Mouse (Mus musculus) limb, embryonic 11.5 days (tissue): ENCODE results near the gene Ica1. TPM values are rescaled to one million over a fixed set of nuclear protein-coding genes. Genes with fewer than 3 reads are reported as not detected.

Experiments
- ATAC-seq: fragments of 200-750 bp; cut with Nextera tagmentation; 2 replicates; pipeline ENCODE4 v1.8.0; 2017; ENCODE audit warnings: low read depth; ENCODE audit not compliant: insufficient number of reproducible peaks, low FRiP score, low TSS enrichment
- DNase-seq: peaks from one replicate; pipeline ENCODE4 v3.0.0-alpha.2; 2015; ENCODE audit warnings: low spot score
- H3K27ac ChIP-seq: fragments of 300-500 bp; sonication (generic); replicated peaks from 2 replicates; pipeline ENCODE4 v1.5.1; 2014; ENCODE audit warnings: low read depth, mild to moderate bottlenecking, low read length
- H3K27me3 ChIP-seq: fragments of 300-500 bp; sonication (generic); 2 replicates; pipeline ENCODE4 v1.6.1; 2014; ENCODE audit warnings: mild to moderate bottlenecking, low read length, mixed read lengths; ENCODE audit not compliant: control insufficient read depth, insufficient read depth
- H3K36me3 ChIP-seq: fragments of 300-500 bp; sonication (generic); 2 replicates; pipeline ENCODE4 v1.6.1; 2014; ENCODE audit warnings: mild to moderate bottlenecking, low read length, moderate library complexity, mixed read lengths; ENCODE audit not compliant: control insufficient read depth, insufficient read depth
- H3K4me1 ChIP-seq: fragments of 300-500 bp; sonication (generic); 2 replicates; pipeline ENCODE4 v1.6.1; 2014; ENCODE audit warnings: low read length, mixed read lengths; ENCODE audit not compliant: control insufficient read depth, insufficient read depth
- H3K4me2 ChIP-seq: fragments of 300-500 bp; sonication (generic); 2 replicates; pipeline ENCODE4 v1.6.1; 2014; ENCODE audit warnings: low read depth, mild to moderate bottlenecking, moderate library complexity; ENCODE audit not compliant: severe bottlenecking
- H3K4me3 ChIP-seq: fragments of 300-500 bp; sonication (generic); 2 replicates; pipeline ENCODE4 v1.5.1; 2014; ENCODE audit warnings: low read depth, low read length
- H3K9ac ChIP-seq: fragments of 300-500 bp; sonication (generic); 2 replicates; pipeline ENCODE4 v1.6.1; 2014; ENCODE audit warnings: mild to moderate bottlenecking, low read length
- H3K9me3 ChIP-seq: fragments of 300-500 bp; sonication (generic); 2 replicates; pipeline ENCODE4 v1.6.1; 2016; ENCODE audit warnings: low read length; ENCODE audit not compliant: control insufficient read depth
- WGBS: fragments of 180-500 bp; shearing (Covaris S2); extraction: QIAGEN DNeasy Blood & Tissue Kit; methylation state at CpG from one replicate; pipeline ENCODE4 v1.1.7; 2014; 5-methylcytosine and 5-hydroxymethylcytosine counted together
- polyA plus RNA-seq: library from polyadenylated mRNA; unstranded; fragments of >200 nt; fragmentation: Nextera tagmentation; extraction: Ambion mirVana; gene quantifications from 2 replicates; pipeline ENCODE4 v1.2.1, GENCODE M21; 2014

The Ica1 gene
- polyA plus RNA-seq, 1 experiment from 2014 or later, result 17.5 TPM

- Histone ChIP-seq H3K4me2 (no peak overlapping the region), H3K27ac (no peak overlapping the region), H3K9ac (no peak overlapping the region), H3K27me3 (no peaks in the 10 kb centered on the region), H3K9me3 (no peaks in the 10 kb centered on the region), H3K4me1 (peaks cover 15% of the 10 kb centered on the region), H3K36me3 (no peaks in the 10 kb centered on the region), H3K4me3 (no peak overlapping the region)
- DNase-seq (no peak), ATAC-seq (no peak)
- WGBS, result 90% methylated on average over 5 of the region's 5 CpGs
Measured at GRCm38 (mm10) chr6:8665786-8666185, 112.5 kb downstream of the Ica1 start.

- Histone ChIP-seq H3K9ac (no peak overlapping the region), H3K36me3 (no peaks in the 10 kb centered on the region), H3K4me1 (peaks cover 15% of the 10 kb centered on the region), H3K27ac (no peak overlapping the region), H3K4me3 (no peak overlapping the region), H3K9me3 (no peaks in the 10 kb centered on the region), H3K27me3 (no peaks in the 10 kb centered on the region), H3K4me2 (no peak overlapping the region)
- ATAC-seq (no peak), DNase-seq (no peak)
- WGBS, result 84% methylated on average over 5 of the region's 5 CpGs
Measured at GRCm38 (mm10) chr6:8664956-8665355, 113.3 kb downstream of the Ica1 start.

GRCm38 (mm10) chr6:8663092-8663740 is 115.1 kb downstream of the Ica1 start:
- Histone ChIP-seq H3K9me3 (no peaks in the 10 kb centered on the region), H3K36me3 (no peaks in the 10 kb centered on the region), H3K9ac (no peak overlapping the region), H3K27ac (peak overlapping the region; percentile 72; the same call in 1 of the 2 replicates), H3K4me2 (no peak overlapping the region), H3K27me3 (no peaks in the 10 kb centered on the region), H3K4me3 (no peak overlapping the region), H3K4me1 (peaks cover 15% of the 10 kb centered on the region)
- ATAC-seq (peak; percentile 42; the same call in 1 of the 2 replicates), DNase-seq (peak; percentile 26)
- WGBS, result 36% methylated on average over 3 of the region's 3 CpGs

- H3K4me2 ChIP-seq, result no peak overlapping the region
- no peak overlapping the region for H3K4me3 ChIP-seq
- no peak overlapping the region for H3K27ac ChIP-seq
- H3K27me3 ChIP-seq, result no peaks in the 10 kb centered on the region
- no peak overlapping the region for H3K9ac ChIP-seq
- DNase-seq (no peak), ATAC-seq (no peak)
- no peaks in the 10 kb centered on the region for H3K9me3 ChIP-seq
- whole genome bisulfite sequencing, result 69% methylated on average over 4 of the region's 4 CpGs
- no peaks in the 10 kb centered on the region for H3K36me3 ChIP-seq
- H3K4me1 ChIP-seq, result peaks cover 15% of the 10 kb centered on the region
Measured at GRCm38 (mm10) chr6:8661404-8661803, 116.9 kb downstream of the Ica1 start.

GRCm38 (mm10) chr6:8660076-8660475 is 118.2 kb downstream of the Ica1 start:
- peaks cover 15% of the 10 kb centered on the region for H3K4me1 ChIP-seq
- no peak overlapping the region for H3K9ac ChIP-seq
- ATAC-seq (no peak), DNase-seq (no peak)
- no peaks in the 10 kb centered on the region for H3K9me3 ChIP-seq
- no peak overlapping the region for H3K4me2 ChIP-seq
- H3K36me3 ChIP-seq, result no peaks in the 10 kb centered on the region
- H3K4me3 ChIP-seq, result no peak overlapping the region
- WGBS, result 88% methylated on average over 2 of the region's 2 CpGs
- H3K27ac ChIP-seq, result no peak overlapping the region
- H3K27me3 ChIP-seq, result no peaks in the 10 kb centered on the region

- H3K36me3 ChIP-seq, result no peaks in the 10 kb centered on the region
- DNase-seq (no peak), ATAC-seq (no peak)
- H3K4me3 ChIP-seq, result no peak overlapping the region
- no peaks in the 10 kb centered on the region for H3K9me3 ChIP-seq
- H3K4me1 ChIP-seq, result peaks cover 13% of the 10 kb centered on the region
- 76% methylated on average over 13 of the region's 13 CpGs for WGBS
- no peak overlapping the region for H3K9ac ChIP-seq
- H3K4me2 ChIP-seq, result no peak overlapping the region
- H3K27ac ChIP-seq, result no peak overlapping the region
- no peaks in the 10 kb centered on the region for H3K27me3 ChIP-seq
Measured at GRCm38 (mm10) chr6:8659194-8659959, 118.9 kb downstream of the Ica1 start.

- H3K27me3 ChIP-seq, result no peaks in the 10 kb centered on the region
- peaks cover 4% of the 10 kb centered on the region for H3K4me1 ChIP-seq
- DNase-seq (no peak), ATAC-seq (no peak)
- no peak overlapping the region for H3K4me2 ChIP-seq
- H3K9me3 ChIP-seq, result no peaks in the 10 kb centered on the region
- 81% methylated on average over 4 of the region's 4 CpGs for WGBS
- no peak overlapping the region for H3K4me3 ChIP-seq
- H3K9ac ChIP-seq, result no peak overlapping the region
- H3K27ac ChIP-seq, result no peak overlapping the region
- no peaks in the 10 kb centered on the region for H3K36me3 ChIP-seq
Measured at GRCm38 (mm10) chr6:8658431-8658830, 119.9 kb downstream of the Ica1 start.

- 64% methylated on average over 3 of the region's 3 CpGs for WGBS
- Histone ChIP-seq H3K4me1 (no peaks in the 10 kb centered on the region), H3K4me3 (no peak overlapping the region), H3K27me3 (no peaks in the 10 kb centered on the region), H3K9ac (no peak overlapping the region), H3K4me2 (no peak overlapping the region), H3K27ac (no peak overlapping the region), H3K9me3 (no peaks in the 10 kb centered on the region), H3K36me3 (no peaks in the 10 kb centered on the region)
- ATAC-seq (no peak), DNase-seq (no peak)
Measured at GRCm38 (mm10) chr6:8657459-8657858, 120.8 kb downstream of the Ica1 start.
